Mouse (Mus musculus): Measurements from ENCODE around the gene Mettl7b.

- TF ChIP-seq MAFK (IDR thresholded peaks at IDR 0.05; ENCODE audit: insufficient read depth, low read depth, low read length) = no peak
- no peak for TF ChIP-seq CHD2 (IDR thresholded peaks at IDR 0.05; ENCODE audit: low read depth, low read length)
- no peak for TF ChIP-seq ZC3H11A (IDR thresholded peaks at IDR 0.05; ENCODE audit: borderline replicate concordance, low read depth, low read length)
Observed at GRCm38 (mm10) chr10:128945675-128946074, 15.1 kb downstream of the Mettl7b start.
